Mouse (Mus musculus): ENCODE results near the gene Dydc1. TPM values are rescaled to one million over a fixed set of nuclear protein-coding genes. Genes with fewer than 3 reads are reported as not detected.

The Dydc1 gene
- polyA plus RNA-seq (2015; fragmentation: Nextera tagmentation; extraction: Ambion mirVana) = not detected in 2 replicates

- Histone ChIP-seq H3K27ac (ENCODE audit: low read length) (no peak within 1 kb of the TSS), H3K9ac (ENCODE audit: low read depth, low read length) (no peak within 1 kb of the TSS), H3K36me3 (ENCODE audit: control insufficient read depth, insufficient read depth, low read length) (no peaks in the 10 kb centered on the region), H3K4me2 (ENCODE audit: low read depth, low read length) (peak within 1 kb of the TSS; percentile 63), H3K27me3 (replicated peaks; ENCODE audit: control insufficient read depth, insufficient read depth, low read length) (no peaks in the 10 kb centered on the region), H3K9me3 (ENCODE audit: control insufficient read depth, low read length) (no peaks in the 10 kb centered on the region), H3K4me3 (ENCODE audit: low read length) (peak within 1 kb of the TSS; percentile 45), H3K4me1 (ENCODE audit: control insufficient read depth, insufficient read depth, low read length) (peaks cover 4% of the 10 kb centered on the region; the same call in 1 of the 2 replicates)
- peak; percentile 81 for ATAC-seq
- 13% methylated on average over 23 of the region's 23 CpGs for WGBS
These were observed at the start of gene Dydc1 for GRCm38 (mm10) chr14:41072229-41072943. Dydc1 (plus strand) TSS chr14:41072911.

- ATAC-seq = no peak
- Histone ChIP-seq H3K4me1 (ENCODE audit: control insufficient read depth, insufficient read depth, low read length) (no peaks in the 10 kb centered on the region; the same call in 1 of the 2 replicates), H3K27ac (ENCODE audit: low read length) (no peak overlapping the region), H3K9ac (ENCODE audit: low read depth, low read length) (no peak overlapping the region), H3K9me3 (ENCODE audit: control insufficient read depth, low read length) (no peaks in the 10 kb centered on the region), H3K4me2 (ENCODE audit: low read depth, low read length) (no peak overlapping the region), H3K27me3 (replicated peaks; ENCODE audit: control insufficient read depth, insufficient read depth, low read length) (no peaks in the 10 kb centered on the region), H3K4me3 (ENCODE audit: low read length) (no peak overlapping the region), H3K36me3 (ENCODE audit: control insufficient read depth, insufficient read depth, low read length) (no peaks in the 10 kb centered on the region)
- WGBS = 74% methylated on average over 2 of the region's 2 CpGs
These were observed 47.6 kb upstream of the Dydc1 start for GRCm38 (mm10) chr14:41025087-41025486.

- Histone ChIP-seq H3K4me1 (ENCODE audit: control insufficient read depth, insufficient read depth, low read length) (no peaks in the 10 kb centered on the region; the same call in 1 of the 2 replicates), H3K9me3 (ENCODE audit: control insufficient read depth, low read length) (no peaks in the 10 kb centered on the region), H3K36me3 (ENCODE audit: control insufficient read depth, insufficient read depth, low read length) (no peaks in the 10 kb centered on the region), H3K4me3 (ENCODE audit: low read length) (no peak overlapping the region), H3K9ac (ENCODE audit: low read depth, low read length) (no peak overlapping the region), H3K4me2 (ENCODE audit: low read depth, low read length) (no peak overlapping the region), H3K27me3 (replicated peaks; ENCODE audit: control insufficient read depth, insufficient read depth, low read length) (no peaks in the 10 kb centered on the region), H3K27ac (ENCODE audit: low read length) (peak overlapping the region; percentile 38)
- 51% methylated on average over 7 of the region's 7 CpGs for WGBS
- ATAC-seq = peak; percentile 89
These were observed 47.0 kb upstream of the Dydc1 start for GRCm38 (mm10) chr14:41025594-41026284.

GRCm38 (mm10) chr14:41029303-41029702, 43.4 kb upstream of the Dydc1 start:
- Histone ChIP-seq H3K27ac (ENCODE audit: low read length) (no peak overlapping the region), H3K4me1 (ENCODE audit: control insufficient read depth, insufficient read depth, low read length) (no peaks in the 10 kb centered on the region; the same call in 1 of the 2 replicates), H3K4me2 (ENCODE audit: low read depth, low read length) (no peak overlapping the region), H3K9me3 (ENCODE audit: control insufficient read depth, low read length) (no peaks in the 10 kb centered on the region), H3K27me3 (replicated peaks; ENCODE audit: control insufficient read depth, insufficient read depth, low read length) (no peaks in the 10 kb centered on the region), H3K4me3 (ENCODE audit: low read length) (no peak overlapping the region), H3K36me3 (ENCODE audit: control insufficient read depth, insufficient read depth, low read length) (no peaks in the 10 kb centered on the region), H3K9ac (ENCODE audit: low read depth, low read length) (no peak overlapping the region)
- WGBS = 72% methylated on average over 4 of the region's 4 CpGs
- ATAC-seq = peak; percentile 36

- no peak for ATAC-seq
- H3K27me3 ChIP-seq (replicated peaks; ENCODE audit: control insufficient read depth, insufficient read depth, low read length) = no peaks in the 10 kb centered on the region
- H3K4me1 ChIP-seq (ENCODE audit: control insufficient read depth, insufficient read depth, low read length) = no peaks in the 10 kb centered on the region
- H3K27ac ChIP-seq (ENCODE audit: low read length) = no peak overlapping the region
- WGBS = 92% methylated on average over 6 of the region's 6 CpGs
- no peak overlapping the region for H3K9ac ChIP-seq (ENCODE audit: low read depth, low read length)
- H3K4me3 ChIP-seq (ENCODE audit: low read length) = no peak overlapping the region
- no peak overlapping the region for H3K4me2 ChIP-seq (ENCODE audit: low read depth, low read length)
- no peaks in the 10 kb centered on the region for H3K9me3 ChIP-seq (ENCODE audit: control insufficient read depth, low read length)
- H3K36me3 ChIP-seq (ENCODE audit: control insufficient read depth, insufficient read depth, low read length) = no peaks in the 10 kb centered on the region
These were observed 41.7 kb upstream of the Dydc1 start for GRCm38 (mm10) chr14:41030989-41031513.

GRCm38 (mm10) chr14:41033135-41034110, 39.3 kb upstream of the Dydc1 start:
- peak; percentile 83 for ATAC-seq
- no peak overlapping the region for H3K9ac ChIP-seq (ENCODE audit: low read depth, low read length)
- peak overlapping the region; percentile 14; the same call in 1 of the 2 replicates for H3K4me3 ChIP-seq (ENCODE audit: low read length)
- no peaks in the 10 kb centered on the region for H3K4me1 ChIP-seq (ENCODE audit: control insufficient read depth, insufficient read depth, low read length)
- H3K36me3 ChIP-seq (ENCODE audit: control insufficient read depth, insufficient read depth, low read length) = no peaks in the 10 kb centered on the region
- H3K27me3 ChIP-seq (replicated peaks; ENCODE audit: control insufficient read depth, insufficient read depth, low read length) = no peaks in the 10 kb centered on the region
- no peak overlapping the region for H3K27ac ChIP-seq (ENCODE audit: low read length)
- no peaks in the 10 kb centered on the region for H3K9me3 ChIP-seq (ENCODE audit: control insufficient read depth, low read length)
- H3K4me2 ChIP-seq (ENCODE audit: low read depth, low read length) = peak overlapping the region; percentile 46; the same call in 1 of the 2 replicates
- WGBS = 50% methylated on average over 13 of the region's 13 CpGs

GRCm38 (mm10) chr14:41035146-41035798, 37.4 kb upstream of the Dydc1 start:
- WGBS = 33% methylated on average over 6 of the region's 6 CpGs
- Histone ChIP-seq H3K9ac (ENCODE audit: low read depth, low read length) (no peak overlapping the region), H3K4me1 (ENCODE audit: control insufficient read depth, insufficient read depth, low read length) (no peaks in the 10 kb centered on the region), H3K4me2 (ENCODE audit: low read depth, low read length) (no peak overlapping the region), H3K27ac (ENCODE audit: low read length) (no peak overlapping the region), H3K9me3 (ENCODE audit: control insufficient read depth, low read length) (no peaks in the 10 kb centered on the region), H3K36me3 (ENCODE audit: control insufficient read depth, insufficient read depth, low read length) (no peaks in the 10 kb centered on the region), H3K27me3 (replicated peaks; ENCODE audit: control insufficient read depth, insufficient read depth, low read length) (no peaks in the 10 kb centered on the region), H3K4me3 (ENCODE audit: low read length) (no peak overlapping the region)
- 0 out of 2 replicates have a peak, but pooled peaks have one; percentile 21 for ATAC-seq

GRCm38 (mm10) chr14:41047402-41047801, 25.3 kb upstream of the Dydc1 start:
- no peaks in the 10 kb centered on the region for H3K36me3 ChIP-seq (ENCODE audit: control insufficient read depth, insufficient read depth, low read length)
- no peak overlapping the region for H3K4me3 ChIP-seq (ENCODE audit: low read length)
- H3K4me1 ChIP-seq (ENCODE audit: control insufficient read depth, insufficient read depth, low read length) = no peaks in the 10 kb centered on the region
- H3K27me3 ChIP-seq (replicated peaks; ENCODE audit: control insufficient read depth, insufficient read depth, low read length) = no peaks in the 10 kb centered on the region
- H3K27ac ChIP-seq (ENCODE audit: low read length) = no peak overlapping the region
- H3K9ac ChIP-seq (ENCODE audit: low read depth, low read length) = no peak overlapping the region
- no peak overlapping the region for H3K4me2 ChIP-seq (ENCODE audit: low read depth, low read length)
- no peaks in the 10 kb centered on the region for H3K9me3 ChIP-seq (ENCODE audit: control insufficient read depth, low read length)
- no peak for ATAC-seq
- WGBS = 79% methylated on average over 2 of the region's 2 CpGs
